Mouse (Mus musculus) retina, postnatal 1 day (tissue): ENCODE data around the gene Sag.

Experiments used
- DNase-seq: peaks from one replicate; pipeline ENCODE4 v3.0.0-alpha.2; 2012

Sag gene

GRCm38 (mm10) chr1:87855522-87855921 lies 52.0 kb downstream of the Sag start:
- no peak for DNase-seq

- no peak for DNase-seq
Observed at GRCm38 (mm10) chr1:87856823-87857222, 53.3 kb downstream of the Sag start.

GRCm38 (mm10) chr1:87858031-87858430 lies 54.6 kb downstream of the Sag start:
- DNase-seq = no peak

GRCm38 (mm10) chr1:87858529-87858928 lies 55.0 kb downstream of the Sag start:
- no peak for DNase-seq

DNA sequence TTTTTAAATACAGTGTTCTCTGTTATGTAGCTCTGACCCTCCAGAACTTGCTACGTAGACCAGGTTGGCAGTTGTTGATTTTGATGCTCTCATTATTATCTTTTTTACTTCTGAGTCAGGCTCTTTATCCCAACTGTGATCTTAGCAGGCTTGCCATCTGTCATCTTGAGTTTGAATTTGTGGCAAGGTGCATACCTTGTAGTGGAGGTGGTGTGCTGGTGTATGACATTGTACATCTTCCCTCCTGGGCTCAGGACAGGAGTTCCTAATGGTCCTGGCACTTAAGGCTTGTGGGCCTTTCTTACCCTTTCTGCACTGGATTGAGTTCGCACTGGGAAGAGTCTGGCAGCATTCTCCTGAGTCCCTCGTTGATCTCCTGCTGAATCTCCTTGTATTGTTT lies 60.1 kb downstream of the Sag start:
- no peak for DNase-seq

- DNase-seq = no peak
Observed at GRCm38 (mm10) chr1:87864889-87865288, 61.4 kb downstream of the Sag start.

DNA sequence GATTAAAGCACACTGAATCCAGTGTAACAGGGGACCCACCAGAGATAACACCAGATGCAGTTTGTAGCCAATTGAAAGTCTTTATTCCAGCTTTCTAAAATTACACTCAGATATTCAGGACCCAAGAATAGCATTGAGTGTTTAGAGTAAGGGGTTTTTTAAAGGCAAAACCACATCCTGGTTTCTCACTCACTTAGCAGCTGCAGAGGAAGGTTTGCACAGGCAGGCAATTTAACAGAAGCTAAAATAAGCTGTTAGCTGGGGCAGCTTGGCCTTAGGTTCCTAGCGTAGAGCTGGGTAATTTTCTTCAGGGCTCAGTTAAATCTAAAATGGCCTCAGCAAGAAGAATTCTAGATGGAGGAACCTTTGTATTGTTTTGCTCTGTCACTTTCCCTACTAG lies 63.2 kb downstream of the Sag start:
- DNase-seq = no peak

GRCm38 (mm10) chr1:87871546-87871945 lies 68.1 kb downstream of the Sag start:
- DNase-seq = no peak

GRCm38 (mm10) chr1:87873081-87873480 lies 69.6 kb downstream of the Sag start:
- DNase-seq = no peak

DNA sequence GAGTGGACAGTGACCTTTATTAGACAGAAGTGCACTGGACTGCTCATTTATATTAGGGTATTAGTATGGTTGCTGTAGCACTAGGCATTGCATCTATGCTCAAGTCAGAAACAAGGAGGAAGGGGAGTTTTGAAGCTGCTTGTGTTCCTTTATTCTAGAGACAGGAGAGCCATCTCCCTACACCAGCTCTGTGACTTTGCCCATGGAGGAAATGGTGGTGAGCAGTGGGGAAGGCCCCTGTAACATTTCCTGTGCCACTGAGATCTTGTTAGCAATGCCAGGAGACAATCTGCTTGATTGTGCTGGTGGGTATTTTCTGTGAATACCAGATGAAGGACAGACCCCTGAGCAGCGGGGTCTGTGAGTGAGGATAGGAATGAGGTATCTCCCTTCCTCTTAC lies 72.6 kb downstream of the Sag start:
- DNase-seq = no peak

DNA sequence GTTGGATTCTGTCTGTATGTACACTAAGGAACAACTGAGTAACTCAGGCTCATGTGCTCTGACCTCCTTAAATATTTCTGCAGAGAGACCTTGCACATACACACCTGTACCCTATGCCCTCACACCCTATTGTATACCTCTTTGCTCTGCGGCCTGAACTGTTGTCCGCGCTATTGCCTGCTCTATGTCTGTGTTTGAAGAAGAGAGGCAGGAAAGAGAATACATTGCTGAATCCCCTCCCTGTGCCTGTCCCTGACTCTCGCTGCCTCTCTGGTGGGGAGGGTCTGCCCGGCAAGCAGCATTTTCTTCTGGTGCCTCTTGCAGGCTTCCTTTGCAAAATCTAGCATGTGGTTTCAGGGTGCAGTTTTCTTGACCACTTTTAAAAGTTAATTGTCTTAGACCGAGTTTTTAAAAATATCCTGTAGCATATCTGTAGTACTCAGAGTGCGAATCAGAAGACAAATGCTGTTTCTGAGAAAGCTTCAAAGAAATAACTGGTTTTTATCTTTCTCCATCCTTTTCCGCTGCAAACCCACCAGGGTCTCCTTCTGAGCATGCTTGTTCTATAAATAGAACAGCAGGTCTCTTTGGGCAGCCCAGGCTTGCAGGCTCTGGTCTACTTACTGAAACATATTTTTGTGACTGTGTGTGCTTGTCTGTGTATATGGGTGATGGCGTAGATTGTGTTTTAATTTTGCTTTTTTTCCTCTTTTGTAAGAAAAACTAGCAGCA lies 74.2 kb downstream of the Sag start:
- DNase-seq = no peak

- no peak for DNase-seq
Observed at GRCm38 (mm10) chr1:87879034-87879433, 75.6 kb downstream of the Sag start.

DNA sequence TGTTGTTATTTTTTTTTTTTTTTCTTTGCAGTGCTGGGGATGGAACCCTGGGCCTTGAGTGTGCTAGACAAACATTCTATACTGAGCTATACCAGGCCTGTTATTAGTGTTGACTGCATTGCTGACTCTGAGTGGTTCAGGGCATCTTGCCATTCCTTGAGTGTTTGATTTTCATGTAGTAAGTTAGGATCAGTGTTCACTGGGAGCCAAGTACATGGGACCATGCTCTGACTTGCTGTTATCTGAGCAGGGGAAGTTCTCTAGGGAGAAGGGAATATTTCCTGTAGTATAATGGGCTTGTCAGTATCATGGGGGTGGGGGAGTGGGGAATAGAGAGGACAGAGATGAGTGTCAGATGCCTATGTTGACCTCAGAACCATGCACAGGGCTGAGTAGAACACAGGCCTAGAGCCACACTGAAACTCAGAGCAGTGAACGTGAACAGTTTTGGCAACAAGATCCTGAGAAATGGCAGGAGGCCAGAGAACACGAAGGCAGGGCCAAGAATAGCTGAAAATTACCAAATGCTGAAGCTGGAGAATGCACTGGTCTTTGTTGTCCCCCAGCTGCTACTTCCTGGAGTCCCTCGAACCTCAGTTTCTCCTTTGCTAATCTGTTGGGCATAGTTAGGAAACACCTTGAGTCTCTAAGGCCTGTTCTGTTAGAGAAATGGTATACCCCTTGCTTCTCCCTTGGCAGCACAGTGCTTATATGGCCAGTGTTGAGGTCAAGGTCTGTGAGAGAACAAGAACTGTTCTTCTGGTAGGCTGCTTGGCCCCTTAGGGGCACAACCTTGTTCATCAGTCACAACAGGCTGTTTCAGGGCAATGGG lies 76.2 kb downstream of the Sag start:
- DNase-seq = no peak

- no peak for DNase-seq
Observed at GRCm38 (mm10) chr1:87880326-87880627, 76.8 kb downstream of the Sag start.

- no peak for DNase-seq
Observed at GRCm38 (mm10) chr1:87880856-87881255, 77.4 kb downstream of the Sag start.

GRCm38 (mm10) chr1:87881726-87882125 lies 78.2 kb downstream of the Sag start:
- DNase-seq = no peak

- DNase-seq = no peak
Observed at GRCm38 (mm10) chr1:87882554-87882953, 79.1 kb downstream of the Sag start.

DNA sequence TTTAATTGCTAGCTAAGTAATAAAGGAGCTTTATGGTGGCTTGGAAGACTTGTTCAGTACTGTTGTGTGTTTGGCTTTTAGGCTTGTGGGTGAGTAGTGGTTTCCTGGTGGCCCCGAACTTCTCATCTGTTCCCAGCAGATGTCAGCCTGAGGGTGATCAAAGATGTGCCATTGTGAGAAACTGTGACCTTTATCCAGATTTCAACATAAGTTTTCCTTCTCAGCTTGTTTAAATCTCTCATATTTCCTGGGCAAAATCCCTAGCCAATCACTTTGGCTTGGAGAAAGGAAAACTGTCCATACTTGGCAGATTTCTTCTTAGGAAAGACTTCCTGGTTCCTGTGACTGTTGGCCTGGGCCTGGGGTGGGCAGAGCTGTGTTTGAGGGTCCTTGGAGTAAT lies 87.5 kb downstream of the Sag start:
- no peak for DNase-seq

DNA sequence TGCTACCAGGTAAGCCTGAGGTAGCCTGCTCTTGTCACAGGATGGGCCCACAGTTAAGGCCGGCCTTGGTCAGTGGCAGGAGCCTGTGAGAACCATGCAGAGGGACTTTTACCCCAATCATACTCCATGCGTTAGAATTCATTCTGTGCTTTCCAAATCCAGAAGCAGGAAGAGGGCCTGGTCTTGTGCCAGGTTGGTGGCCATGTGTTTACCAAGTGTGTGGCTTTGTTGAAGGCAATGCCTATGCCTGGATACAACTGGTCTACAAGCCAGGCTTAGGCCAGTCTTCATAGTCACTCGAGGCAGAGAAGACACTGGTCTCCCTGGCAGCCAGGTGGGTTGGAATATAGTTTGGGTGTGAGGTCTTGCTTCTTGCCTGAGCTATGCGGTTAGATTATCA lies 88.2 kb downstream of the Sag start:
- no peak for DNase-seq

DNA sequence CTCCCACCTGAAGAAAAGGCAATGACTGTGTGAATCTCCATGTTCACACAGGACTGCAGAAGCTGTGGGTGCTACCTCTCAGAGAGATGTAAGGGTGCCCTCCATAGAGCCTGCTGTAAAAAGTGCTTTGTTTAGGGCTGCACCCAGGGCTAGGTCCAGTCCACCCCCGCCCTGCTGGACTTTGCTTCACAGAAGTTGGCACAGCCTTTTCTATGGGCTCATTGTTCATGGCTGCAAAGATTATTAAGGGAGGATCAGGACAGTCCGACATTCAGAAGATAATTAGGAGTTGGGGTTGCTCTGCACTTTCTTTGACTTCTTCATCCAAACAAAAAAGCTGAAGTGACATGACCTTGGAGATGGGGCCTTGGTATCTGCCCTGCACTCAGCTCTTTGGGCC lies 89.0 kb downstream of the Sag start:
- DNase-seq = peak; percentile 61

GRCm38 (mm10) chr1:87893414-87893813 lies 89.9 kb downstream of the Sag start:
- no peak for DNase-seq
